Mouse (Mus musculus): ENCODE results near the gene Olfr1385.
"Not testable (repeated sequence)": the region's sequence is repeated elsewhere in the genome, so short reads cannot be mapped to it uniquely, and the experiment has no call there.

Olfr1385 gene

DNA sequence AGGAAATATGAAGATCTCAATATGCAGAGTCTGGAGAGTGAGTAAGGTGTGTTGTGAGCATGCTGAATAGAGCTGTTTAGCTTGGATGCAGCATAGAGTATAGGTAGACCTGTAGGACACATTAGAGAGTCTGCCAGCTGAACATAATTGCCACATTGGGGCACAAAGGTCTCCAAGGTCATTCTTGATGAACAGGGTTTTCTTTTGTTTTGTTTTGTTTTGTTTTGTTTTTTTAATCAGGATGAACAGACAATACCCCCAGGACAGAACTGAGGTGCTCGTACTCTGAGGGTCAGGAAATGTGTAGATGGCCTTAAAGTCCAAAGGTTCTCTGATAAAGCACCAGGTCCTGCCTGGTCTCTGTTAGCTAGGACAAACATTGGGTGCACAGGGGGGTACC, at the start of gene Olfr1385:
TSS of gene Olfr1385 (plus strand) at position 301 of the 400 bp plus-strand sequence.
- DNase-seq: not testable (repeated sequence)

- no peak for DNase-seq
Measured at GRCm38 (mm10) chr11:49455043-49455442, 33.8 kb upstream of the Olfr1385 start, which contains the start of gene Olfr1387. Olfr1387 (plus strand) TSS chr11:49455343.

DNA sequence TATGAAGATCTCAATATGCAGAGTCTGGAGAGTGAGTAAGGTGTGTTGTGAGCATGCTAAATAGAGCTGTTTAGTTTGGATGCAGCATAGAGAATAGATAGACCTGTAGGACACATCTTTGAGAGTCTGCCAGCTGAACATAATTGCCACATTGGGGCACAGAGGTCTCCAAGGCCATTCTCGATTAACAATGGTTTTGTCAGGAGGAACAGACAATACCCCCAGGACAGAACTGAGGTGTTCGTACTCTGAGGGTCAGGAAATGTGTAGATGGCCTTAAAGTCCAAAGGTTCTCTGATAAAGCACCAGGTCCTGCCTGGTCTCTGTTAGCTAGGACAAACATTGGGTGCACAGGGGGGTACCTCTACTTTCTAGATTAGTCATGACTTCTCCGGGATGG, 24.1 kb upstream of the Olfr1385 start, which contains the start of gene Olfr1386:
TSS of gene Olfr1386 (plus strand) at position 301 of the 400 bp plus-strand sequence.
- DNase-seq: not testable (repeated sequence)

- no peak for DNase-seq
Measured at GRCm38 (mm10) chr11:49485973-49486372, 2.9 kb upstream of the Olfr1385 start.

DNA sequence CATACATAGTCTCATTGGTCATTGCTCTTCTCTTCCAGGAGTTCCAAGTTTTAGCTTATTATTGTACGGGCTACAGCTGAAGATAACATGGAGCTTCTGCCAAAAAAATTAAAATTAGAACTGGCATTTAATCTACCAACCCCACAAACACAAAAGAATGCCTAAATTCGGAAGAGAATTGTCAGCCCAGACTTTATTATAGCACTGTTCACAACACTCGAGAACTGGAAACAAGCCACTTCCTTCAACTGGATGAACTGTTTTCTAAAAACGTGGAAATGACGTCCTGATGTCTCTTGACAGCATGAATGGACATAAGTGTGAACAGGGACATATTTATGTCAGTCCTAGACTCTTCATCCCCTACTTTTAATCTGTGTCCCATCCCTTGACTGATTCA, 29.2 kb downstream of the Olfr1385 start:
- DNase-seq: no peak

- DNase-seq: no peak
Measured at GRCm38 (mm10) chr11:49519348-49519747, 30.5 kb downstream of the Olfr1385 start, which contains the start of gene Olfr1383. Olfr1383 (plus strand) TSS chr11:49519648.

- no peak for DNase-seq
Measured at GRCm38 (mm10) chr11:49527947-49528346, 39.1 kb downstream of the Olfr1385 start, which contains the start of gene Olfr1382. Olfr1382 (plus strand) TSS chr11:49528247.

DNA sequence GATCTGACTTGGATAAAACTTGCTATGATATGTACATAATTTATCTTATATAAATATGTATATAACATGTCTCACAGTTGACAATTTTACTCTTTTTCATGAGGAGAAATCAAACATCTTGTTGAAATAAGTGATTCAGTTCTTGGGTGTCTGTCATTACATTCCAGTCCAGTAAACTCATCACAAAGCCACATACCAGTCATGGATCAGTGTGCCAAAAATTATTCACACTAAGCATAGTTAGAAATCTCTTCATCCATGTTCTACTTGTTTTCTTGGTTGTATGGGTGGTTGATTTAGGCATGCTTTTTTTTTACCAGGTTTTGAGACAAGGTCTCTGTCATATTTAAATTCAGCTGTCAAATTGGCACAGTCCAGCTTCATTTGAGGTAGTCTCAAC, 43.9 kb downstream of the Olfr1385 start:
- no peak for DNase-seq

DNA sequence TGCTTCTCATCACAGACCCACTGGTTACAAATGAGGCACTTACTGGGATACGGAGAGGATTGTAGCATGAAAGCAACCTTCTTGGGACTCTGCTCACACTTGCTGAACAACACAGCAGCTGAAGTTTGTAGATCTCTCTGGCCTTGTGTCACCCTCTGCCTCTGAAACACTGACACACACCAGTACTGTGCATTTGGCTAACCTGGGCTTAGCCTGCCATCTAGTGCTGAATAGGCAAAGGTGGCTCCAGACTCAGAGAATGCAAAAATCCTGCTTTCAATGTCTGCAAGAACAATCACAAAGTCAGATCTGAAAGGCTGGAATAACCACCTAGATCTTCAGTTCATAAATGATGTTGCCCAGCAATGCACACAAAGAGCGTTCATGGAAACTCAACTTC, 47.8 kb downstream of the Olfr1385 start:
- not testable (repeated sequence) for DNase-seq

GRCm38 (mm10) chr11:49543149-49543548, 54.3 kb downstream of the Olfr1385 start, which contains the start of gene Olfr1381:
Olfr1381 (plus strand) TSS chr11:49543449.
- not testable (repeated sequence) for DNase-seq
